Mouse (Mus musculus) thymus, adult 2 months (tissue): ENCODE data around the gene Cldn7.

Experiments
- CTCF ChIP-seq: fragments of 200-500 bp; IDR thresholded peaks from 2 replicates; pipeline ENCODE4 v1.5.1; 2012; ENCODE audit warnings: mild to moderate bottlenecking, control low read depth, low read length, moderate library complexity, borderline replicate concordance; ENCODE audit not compliant: control insufficient read depth, poor library complexity, insufficient read depth; ENCODE audit errors: extremely low read depth
- POLR2A ChIP-seq: fragments of 200-500 bp; IDR thresholded peaks from 2 replicates; pipeline ENCODE4 v1.6.1; 2012; ENCODE audit warnings: mild to moderate bottlenecking, low read length, control low read depth, moderate library complexity; ENCODE audit not compliant: control insufficient read depth, poor library complexity, insufficient read depth; ENCODE audit errors: extremely low read depth

DNA sequence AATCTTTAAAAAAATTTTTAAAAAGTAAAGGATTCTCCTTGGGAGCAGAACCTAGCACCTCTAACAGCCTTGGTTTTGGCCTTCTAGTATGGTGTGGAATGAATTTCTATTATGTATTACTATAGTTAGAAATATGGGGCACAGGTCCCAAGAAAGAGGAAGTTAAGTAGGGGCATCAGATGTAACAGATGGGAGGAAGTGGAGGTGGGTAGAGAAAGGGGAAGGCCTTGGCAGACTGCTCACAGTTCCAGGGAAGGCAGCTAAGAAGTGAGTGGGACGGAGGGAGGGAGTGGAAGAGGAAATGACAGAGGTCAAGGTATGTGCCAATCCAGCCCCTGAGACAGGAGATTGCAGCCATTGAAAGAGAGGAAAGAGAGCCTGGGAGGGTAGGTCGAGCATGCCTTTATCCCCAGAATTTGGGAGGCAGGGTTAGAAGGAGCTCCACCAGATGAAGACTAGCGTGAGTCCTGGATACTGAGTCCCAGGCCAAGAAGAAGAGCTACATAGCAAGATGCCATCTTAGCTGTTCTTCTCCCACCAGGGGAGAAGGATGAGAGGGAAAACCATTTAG lies 33.5 kb upstream of the Cldn7 start:
- TF ChIP-seq CTCF = no peak
- no peak for TF ChIP-seq POLR2A
